Mouse (Mus musculus) embryo, embryonic 10 days (tissue): ENCODE measurements around the gene Zfp827.

Source experiments
- DNase-seq: peaks from one replicate; pipeline ENCODE4 v3.0.0-alpha.2; 2015; ENCODE audit warnings: low spot score

Gene Zfp827

DNA sequence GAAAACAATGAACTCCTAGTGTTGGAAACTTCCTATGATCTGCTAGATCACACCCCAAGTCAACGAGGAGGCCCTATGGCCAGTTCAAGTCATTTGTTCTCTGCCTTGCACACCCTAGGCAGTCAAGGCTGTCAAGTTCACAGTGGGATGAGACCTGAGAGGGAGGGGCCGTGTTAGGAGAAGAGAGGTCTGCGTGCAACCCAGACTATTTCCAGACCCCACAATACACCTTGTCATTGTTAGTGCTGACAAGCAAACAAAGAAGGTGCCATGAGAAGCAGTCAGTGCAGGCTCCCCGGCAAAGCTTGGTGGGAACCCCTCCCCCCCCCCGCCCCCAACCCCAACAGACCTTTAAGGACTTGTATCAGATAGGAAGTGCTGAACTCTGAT, 194.5 kb downstream of the Zfp827 start:
- no peak for DNase-seq

DNA sequence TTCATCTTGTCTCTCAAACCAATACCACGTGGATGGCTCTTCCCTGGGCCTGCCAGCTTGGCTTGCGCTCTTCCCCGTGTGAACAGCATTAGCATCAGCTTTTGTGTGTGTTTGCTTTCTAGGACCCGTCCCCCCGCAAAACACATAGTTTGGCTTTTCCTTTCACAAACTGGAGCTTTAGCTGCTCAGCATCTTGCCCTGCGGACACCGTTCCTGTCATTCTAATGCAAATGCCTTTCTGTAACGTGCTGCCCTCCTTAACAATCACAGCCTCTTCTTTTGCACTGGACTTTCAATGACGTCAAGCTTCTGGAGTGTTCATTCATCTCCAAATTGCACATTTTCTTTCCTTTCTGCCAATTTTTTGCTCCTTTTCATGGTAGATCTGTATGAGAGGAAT, 196.1 kb downstream of the Zfp827 start:
- DNase-seq, result no peak

DNA sequence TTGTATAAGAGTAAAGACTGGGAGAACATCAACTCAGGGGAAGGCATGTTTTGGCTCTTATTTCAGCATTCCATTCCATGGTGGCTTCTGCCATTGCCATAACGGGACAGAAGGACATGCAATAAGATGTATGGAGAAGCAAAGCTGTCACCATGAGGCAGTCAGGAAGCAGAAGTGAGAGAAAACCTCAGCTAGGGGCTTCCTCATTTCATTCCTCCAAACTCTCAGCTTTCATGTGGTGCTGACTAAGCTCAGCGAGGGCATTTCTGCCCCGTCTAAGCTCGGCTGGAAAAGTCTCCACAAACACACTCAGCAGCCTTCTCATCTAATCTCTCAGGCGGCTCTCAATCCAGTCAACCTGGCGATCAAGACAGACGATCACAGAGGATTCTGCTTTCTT, 197.3 kb downstream of the Zfp827 start:
- no peak for DNase-seq

DNA sequence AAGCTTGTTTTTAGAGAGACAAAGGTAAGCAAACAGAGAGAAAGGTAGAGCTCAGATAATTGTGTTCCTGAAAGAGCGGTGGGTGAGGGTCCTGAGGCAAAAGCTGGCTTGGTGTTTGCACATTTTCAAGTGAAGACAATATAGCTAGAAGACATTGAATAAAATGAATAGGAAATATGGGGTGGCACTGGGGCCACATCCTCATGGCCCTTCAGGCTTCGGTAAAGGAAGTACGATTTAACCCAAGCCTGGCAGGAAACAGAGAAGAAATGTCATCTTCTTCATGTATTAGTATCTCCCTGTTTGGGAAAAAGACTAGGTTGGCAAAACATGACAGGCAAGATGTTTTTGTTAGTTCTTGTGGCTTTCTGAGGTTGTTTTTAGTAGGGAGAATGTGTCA, 197.8 kb downstream of the Zfp827 start:
- no peak for DNase-seq

DNA sequence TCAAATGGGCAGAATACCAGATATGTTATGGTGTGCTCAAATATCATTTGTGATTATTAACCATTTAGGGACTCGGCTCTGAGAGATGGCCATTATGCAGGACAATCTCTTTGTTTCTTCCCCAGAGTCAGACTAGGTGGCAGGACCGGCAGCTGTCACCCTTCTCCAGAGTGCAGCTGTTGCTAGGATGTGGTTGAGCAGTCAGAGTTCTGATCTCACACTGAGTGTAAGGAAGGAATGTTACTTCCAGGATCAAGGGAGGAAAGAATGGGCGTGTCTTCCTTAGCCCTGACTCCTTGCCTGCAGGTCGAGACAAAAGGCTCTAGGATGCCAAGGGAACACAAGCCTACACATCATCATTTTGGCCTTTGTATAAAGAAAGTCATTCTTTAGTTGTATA, 199.0 kb downstream of the Zfp827 start:
- no peak for DNase-seq

DNA sequence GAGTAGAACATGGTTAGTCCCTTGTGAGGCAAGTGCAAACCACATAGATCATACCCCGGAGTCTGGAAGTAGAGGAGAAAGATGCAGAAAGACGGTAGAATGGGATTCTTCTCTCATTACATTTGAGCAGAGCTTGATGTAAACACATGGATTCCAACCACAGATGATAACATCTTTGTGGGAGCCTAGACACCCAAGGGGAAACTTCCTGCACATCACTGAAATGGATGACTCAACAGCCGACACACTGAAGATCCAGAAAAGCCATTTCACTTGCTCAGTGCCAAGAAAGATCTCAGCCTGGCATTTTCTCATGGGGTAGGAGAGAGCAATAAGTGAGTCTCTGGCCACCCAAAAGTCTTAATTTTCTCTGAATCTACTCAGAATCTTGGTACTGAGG, 199.7 kb downstream of the Zfp827 start:
- DNase-seq, result no peak

DNA sequence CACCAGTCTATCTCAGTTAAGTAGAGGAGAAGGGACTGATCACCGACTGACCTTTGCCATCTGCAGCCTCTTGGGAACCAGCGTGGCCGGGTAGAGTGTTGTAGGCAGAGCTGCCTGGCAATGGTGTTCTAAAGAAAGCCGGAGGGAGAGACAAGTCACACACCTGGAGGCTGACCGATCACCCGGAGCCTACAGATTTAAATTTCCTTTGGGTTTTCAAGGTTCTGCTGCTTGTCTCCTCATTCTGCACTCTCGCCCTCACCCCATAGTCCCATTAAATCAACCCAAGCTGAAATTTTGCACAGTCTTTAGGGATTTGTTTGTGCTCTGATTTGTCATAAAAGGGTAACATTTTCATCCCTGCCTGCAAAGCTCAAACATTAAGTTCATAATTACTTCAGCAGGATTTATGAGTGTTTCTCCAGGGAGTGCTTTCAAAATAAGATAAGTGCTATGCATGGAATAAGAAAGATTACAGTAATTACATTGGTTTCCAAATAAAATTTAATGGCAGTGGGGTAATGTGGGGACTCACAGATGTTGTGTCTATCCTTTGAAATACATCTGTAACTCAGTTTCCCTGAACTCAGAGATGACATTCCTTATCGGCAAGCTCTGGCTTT, 201.1 kb downstream of the Zfp827 start:
- DNase-seq, result no peak

DNA sequence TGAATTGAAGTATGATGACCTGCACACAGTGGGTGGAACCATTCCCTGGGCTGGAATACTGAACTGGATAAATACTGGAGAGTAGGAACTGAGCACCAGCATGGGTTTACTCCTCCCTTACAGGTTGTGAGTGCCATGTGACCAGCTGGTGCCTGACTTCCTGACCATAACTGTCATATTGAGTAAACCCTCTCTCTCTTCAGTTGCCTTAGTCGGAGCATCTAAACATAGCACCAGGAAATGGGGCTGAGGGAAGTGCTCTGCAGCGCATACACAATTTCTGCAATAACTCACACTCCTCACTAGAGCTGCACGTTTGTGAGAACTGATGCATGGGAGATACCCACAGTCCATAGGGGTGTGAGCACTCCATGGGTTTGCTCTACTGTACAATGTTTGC, 211.1 kb downstream of the Zfp827 start:
- no peak for DNase-seq

DNA sequence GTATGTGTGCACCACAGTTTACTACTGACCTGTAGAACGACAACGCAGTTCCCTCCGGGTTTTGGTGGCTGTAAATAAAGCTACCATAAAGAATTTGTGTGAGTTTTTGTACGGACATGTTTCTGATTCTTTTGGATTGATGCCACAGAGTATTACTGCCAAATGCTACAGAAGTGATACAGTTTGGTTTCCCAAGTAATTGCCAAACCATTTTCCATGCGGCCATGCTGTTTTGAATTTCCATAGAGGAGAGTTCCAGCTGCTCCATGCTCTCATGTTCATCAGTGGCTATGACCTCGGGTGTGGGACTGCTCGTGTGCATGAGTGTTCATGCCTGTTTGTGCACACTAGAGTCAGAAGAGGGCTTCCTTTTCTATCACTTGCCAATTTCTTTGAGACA, 211.8 kb downstream of the Zfp827 start:
- no peak for DNase-seq
